Mouse (Mus musculus) hematopoietic stem cell, adult 5-6 weeks (primary cell): ENCODE data around the gene Otud5. TPM values are rescaled to one million over a fixed set of nuclear protein-coding genes. Genes with fewer than 3 reads are reported as not detected.

Source experiments
- total RNA-seq: library from RNA; stranded (forward); fragments of 172-1452, 232-1000 nt; gene quantifications from 2 replicates; pipeline ENCODE4 v1.2.3, GENCODE M21; 2017

The Otud5 gene
- total RNA-seq, 1 experiment from 2014 or later: 89.4 TPM

Other genes with a start within 250 kb of the Otud5 start
- gene Ccdc22, start 235.8 kb upstream of the Otud5 start, total RNA-seq: 23.2 and 32.1 TPM in 2 replicates
- gene Cacna1f, start 234.3 kb upstream of the Otud5 start, total RNA-seq: not detected in 2 replicates
- 0.94 and 1.1 TPM in 2 replicates for gene Syp, start 202.9 kb upstream of the Otud5 start, total RNA-seq
- 8.3 and 12.4 TPM in 2 replicates for gene Prickle3, start 184.1 kb upstream of the Otud5 start, total RNA-seq
- gene Plp2, start 170.0 kb upstream of the Otud5 start, total RNA-seq: 79.7 and 95.8 TPM in 2 replicates
- 0.40 and 0.75 TPM in 2 replicates for gene Magix, start 160.1 kb upstream of the Otud5 start, total RNA-seq
- 20.3 and 25.5 TPM in 2 replicates for gene Gpkow, start 144.2 kb upstream of the Otud5 start, total RNA-seq
- gene Wdr45, start 127.0 kb upstream of the Otud5 start, total RNA-seq: 31.2 and 46.8 TPM in 2 replicates
- gene Gm45208, start 119.1 kb upstream of the Otud5 start, total RNA-seq: not detected in 2 replicates
- gene Praf2, start 112.9 kb upstream of the Otud5 start, total RNA-seq: 7.0 and 7.1 TPM in 2 replicates
- 1.8 and 2.1 TPM in 2 replicates for gene Ccdc120, start 90.5 kb upstream of the Otud5 start, total RNA-seq
- gene Tfe3, start 78.8 kb upstream of the Otud5 start, total RNA-seq: 9.6 and 12.4 TPM in 2 replicates
- 48.4 TPM in 2 replicates for gene Gripap1, start 51.6 kb upstream of the Otud5 start, total RNA-seq
- 0.63 and 2.1 TPM in 2 replicates for gene Kcnd1, start 19.1 kb upstream of the Otud5 start, total RNA-seq
- gene Pim2, start 36.9 kb downstream of the Otud5 start, total RNA-seq: 3.1 and 7.8 TPM in 2 replicates
- gene Slc35a2, start 42.7 kb downstream of the Otud5 start, total RNA-seq: 17.2 and 25.7 TPM in 2 replicates
- gene Pqbp1, start 57.9 kb downstream of the Otud5 start, total RNA-seq: 167 and 186 TPM in 2 replicates
- 39.3 and 51.9 TPM in 2 replicates for gene Timm17b, start 58.0 kb downstream of the Otud5 start, total RNA-seq
- not detected in 2 replicates for gene Gm10491, start 66.5 kb downstream of the Otud5 start, total RNA-seq
- gene Gm10490, start 68.2 kb downstream of the Otud5 start, total RNA-seq: 1.2 TPM in 1 of 2 replicates, not detected in the other
- gene Pcsk1n, start 78.5 kb downstream of the Otud5 start, total RNA-seq: not detected in 2 replicates
- gene Eras, start 87.2 kb downstream of the Otud5 start, total RNA-seq: not detected in 2 replicates
- gene Hdac6, start 106.5 kb downstream of the Otud5 start, total RNA-seq: 10.0 and 32.9 TPM in 2 replicates
- gene Gata1, start 136.7 kb downstream of the Otud5 start, total RNA-seq: 8.6 and 19.1 TPM in 2 replicates
- not detected in 2 replicates for gene Glod5, start 177.1 kb downstream of the Otud5 start, total RNA-seq
- gene Suv39h1, start 233.4 kb downstream of the Otud5 start, total RNA-seq: 51.2 and 65.4 TPM in 2 replicates
- gene Was, start 249.1 kb downstream of the Otud5 start, total RNA-seq: 97.1 and 98.4 TPM in 2 replicates